Mouse (Mus musculus): Measurements from ENCODE around the gene Gpd1l. TPM values are rescaled to one million over a fixed set of nuclear protein-coding genes. Genes with fewer than 3 reads are reported as not detected.
"Not testable (repeated sequence)": the region's sequence is repeated elsewhere in the genome, so short reads cannot be mapped to it uniquely, and the experiment has no call there.

Gpd1l gene
- polyA plus RNA-seq (2015; fragmentation: Nextera tagmentation; extraction: Ambion mirVana) = 18.0 and 19.5 TPM in 2 replicates

- ATAC-seq (replicated peaks; ENCODE audit: extremely low read depth, insufficient read depth, low FRiP score) = peak; percentile 99
- Histone ChIP-seq H3K9me3 (replicated peaks; ENCODE audit: control insufficient read depth, low read length) (no peaks in the 10 kb centered on the region), H3K36me3 (ENCODE audit: control insufficient read depth, insufficient read depth) (no peaks in the 10 kb centered on the region), H3K27ac (ENCODE audit: low read length) (peak within 1 kb of the TSS; percentile 81), H3K9ac (ENCODE audit: low read length) (peak within 1 kb of the TSS; percentile 89), H3K4me2 (ENCODE audit: low read depth, low read length) (peak within 1 kb of the TSS; percentile 97), H3K4me3 (ENCODE audit: low read length) (peak within 1 kb of the TSS; percentile 78), H3K4me1 (ENCODE audit: control insufficient read depth, insufficient read depth, low read length) (peaks cover 7% of the 10 kb centered on the region), H3K27me3 (ENCODE audit: control insufficient read depth, insufficient read depth, low read length) (no peaks in the 10 kb centered on the region)
- under 1% methylated on average over 30 of the region's 30 CpGs for WGBS
Observed at GRCm38 (mm10) chr9:114933723-114934171, at the start of gene Gpd1l. TSS of gene Gpd1l (minus strand) at chr9:114933987.

DNA sequence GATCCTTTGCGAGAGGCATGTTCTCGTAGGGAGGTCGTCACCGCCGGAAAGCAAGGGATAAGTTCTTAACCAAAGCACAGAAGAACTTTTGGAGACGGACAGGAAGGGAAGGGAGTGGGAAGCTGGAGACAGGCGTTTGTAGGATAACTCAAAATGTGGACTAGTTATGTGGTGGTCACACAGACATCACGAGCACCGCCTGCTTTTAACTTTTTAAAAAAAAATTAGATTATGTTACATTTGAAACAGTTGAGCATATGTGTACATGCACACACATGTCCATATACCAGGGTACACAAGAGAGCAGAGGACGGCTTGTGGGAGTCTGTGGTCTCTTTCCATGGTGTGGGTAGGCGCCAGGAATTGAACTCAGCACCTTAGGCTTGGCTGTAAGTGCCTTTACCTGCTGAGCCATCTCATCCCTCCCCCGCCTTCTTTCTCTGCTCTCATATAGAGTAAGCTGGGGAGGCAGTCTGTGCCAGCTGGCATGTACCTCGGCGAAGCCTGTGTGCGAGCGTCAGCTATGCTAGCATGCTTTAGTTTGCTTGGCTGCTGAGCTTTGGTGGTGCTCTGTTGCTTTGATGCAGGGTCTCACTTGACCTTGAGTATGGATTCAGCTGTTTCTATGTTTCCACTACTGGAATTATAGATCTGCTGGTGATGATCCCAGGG lies 49.0 kb upstream of the Gpd1l start, which contains the start of gene Rps27rt:
Gene Rps27rt, minus strand, starts transcription at position 51 of the 672 bp plus-strand sequence.
- no peak within 1 kb of the TSS for H3K4me2 ChIP-seq (ENCODE audit: low read depth, low read length)
- H3K4me3 ChIP-seq (ENCODE audit: low read length) = no peak within 1 kb of the TSS
- WGBS = 88% methylated on average over 16 of the region's 16 CpGs
- no peak within 1 kb of the TSS for H3K27ac ChIP-seq (ENCODE audit: low read length)
- no peak for ATAC-seq (replicated peaks; ENCODE audit: extremely low read depth, insufficient read depth, low FRiP score)
- H3K4me1 ChIP-seq (ENCODE audit: control insufficient read depth, insufficient read depth, low read length) = peaks cover 3% of the 10 kb centered on the region; the same call in 1 of the 2 replicates
- H3K36me3 ChIP-seq (ENCODE audit: control insufficient read depth, insufficient read depth) = no peaks in the 10 kb centered on the region
- peaks cover 9% of the 10 kb centered on the region for H3K27me3 ChIP-seq (ENCODE audit: control insufficient read depth, insufficient read depth, low read length)
- H3K9ac ChIP-seq (ENCODE audit: low read length) = no peak within 1 kb of the TSS
- peaks cover 4% of the 10 kb centered on the region for H3K9me3 ChIP-seq (replicated peaks; ENCODE audit: control insufficient read depth, low read length)

- H3K27me3 ChIP-seq (ENCODE audit: control insufficient read depth, insufficient read depth, low read length) = peaks cover 9% of the 10 kb centered on the region
- H3K9me3 ChIP-seq (replicated peaks; ENCODE audit: control insufficient read depth, low read length) = peaks cover 4% of the 10 kb centered on the region
- H3K4me3 ChIP-seq (ENCODE audit: low read length) = no peak overlapping the region
- H3K4me2 ChIP-seq (ENCODE audit: low read depth, low read length) = no peak overlapping the region; the same call in 1 of the 2 replicates
- peaks cover 9% of the 10 kb centered on the region for H3K4me1 ChIP-seq (ENCODE audit: control insufficient read depth, insufficient read depth, low read length)
- no peak for ATAC-seq (replicated peaks; ENCODE audit: extremely low read depth, insufficient read depth, low FRiP score)
- H3K9ac ChIP-seq (ENCODE audit: low read length) = no peak overlapping the region
- H3K27ac ChIP-seq (ENCODE audit: low read length) = no peak overlapping the region
- 34% methylated on average over 6 of the region's 6 CpGs for WGBS
- no peaks in the 10 kb centered on the region for H3K36me3 ChIP-seq (ENCODE audit: control insufficient read depth, insufficient read depth)
Observed at GRCm38 (mm10) chr9:114979969-114980368, 46.2 kb upstream of the Gpd1l start.

DNA sequence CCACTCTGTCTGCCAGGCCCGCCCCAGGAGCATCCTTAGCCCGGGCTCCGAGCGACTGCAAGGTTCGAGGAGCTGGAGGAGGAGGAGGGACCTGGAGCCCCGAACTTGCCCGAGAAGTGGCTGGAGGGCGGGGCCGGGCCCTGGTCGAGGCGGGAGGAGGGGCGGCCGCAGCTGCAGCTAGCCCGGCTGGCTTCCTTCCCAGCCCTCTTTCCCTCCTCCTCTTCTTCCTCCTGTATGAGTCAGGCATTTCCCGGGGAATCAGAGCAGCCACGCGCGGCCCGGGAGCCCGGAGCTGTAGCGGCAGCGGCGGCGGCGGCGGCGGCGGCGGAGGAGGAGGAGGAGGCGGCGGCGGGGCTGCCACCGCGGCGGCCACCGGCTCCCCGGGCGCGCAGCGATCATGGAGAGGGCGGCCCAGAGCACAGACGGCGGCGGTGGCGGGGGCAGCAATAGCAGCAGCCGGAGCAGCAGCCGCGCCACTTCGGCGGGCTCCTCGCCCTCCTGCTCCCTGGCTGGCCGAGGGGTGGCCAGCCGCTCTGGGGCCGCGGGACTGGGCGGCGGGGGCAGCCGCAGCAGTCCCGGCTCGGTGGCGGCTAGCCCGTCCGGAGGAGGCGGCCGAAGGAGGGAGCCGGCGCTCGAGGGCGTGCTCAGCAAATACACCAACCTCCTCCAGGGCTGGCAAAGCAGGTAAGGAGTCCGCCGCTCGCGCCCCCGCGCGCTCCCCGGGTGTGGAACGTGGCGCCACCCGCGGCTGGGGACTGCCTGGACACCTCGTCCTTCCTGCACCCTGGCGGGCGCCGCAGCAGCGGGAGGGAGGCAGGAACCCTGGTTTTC lies 44.7 kb upstream of the Gpd1l start, which contains the start of gene Osbpl10:
Gene Osbpl10, plus strand, starts transcription at position 289 of the 831 bp plus-strand sequence.
- Histone ChIP-seq H3K4me1 (ENCODE audit: control insufficient read depth, insufficient read depth, low read length) (peaks cover 9% of the 10 kb centered on the region), H3K4me2 (ENCODE audit: low read depth, low read length) (peak within 1 kb of the TSS; percentile 75), H3K36me3 (ENCODE audit: control insufficient read depth, insufficient read depth) (no peaks in the 10 kb centered on the region), H3K27me3 (ENCODE audit: control insufficient read depth, insufficient read depth, low read length) (peaks cover 9% of the 10 kb centered on the region), H3K4me3 (ENCODE audit: low read length) (peak within 1 kb of the TSS; percentile 73), H3K9ac (ENCODE audit: low read length) (peak within 1 kb of the TSS; percentile 82), H3K27ac (ENCODE audit: low read length) (peak within 1 kb of the TSS; percentile 76), H3K9me3 (replicated peaks; ENCODE audit: control insufficient read depth, low read length) (no peaks in the 10 kb centered on the region)
- peak; percentile 78 for ATAC-seq (replicated peaks; ENCODE audit: extremely low read depth, insufficient read depth, low FRiP score)
- WGBS = 1% methylated on average over 48 of the region's 86 CpGs

DNA sequence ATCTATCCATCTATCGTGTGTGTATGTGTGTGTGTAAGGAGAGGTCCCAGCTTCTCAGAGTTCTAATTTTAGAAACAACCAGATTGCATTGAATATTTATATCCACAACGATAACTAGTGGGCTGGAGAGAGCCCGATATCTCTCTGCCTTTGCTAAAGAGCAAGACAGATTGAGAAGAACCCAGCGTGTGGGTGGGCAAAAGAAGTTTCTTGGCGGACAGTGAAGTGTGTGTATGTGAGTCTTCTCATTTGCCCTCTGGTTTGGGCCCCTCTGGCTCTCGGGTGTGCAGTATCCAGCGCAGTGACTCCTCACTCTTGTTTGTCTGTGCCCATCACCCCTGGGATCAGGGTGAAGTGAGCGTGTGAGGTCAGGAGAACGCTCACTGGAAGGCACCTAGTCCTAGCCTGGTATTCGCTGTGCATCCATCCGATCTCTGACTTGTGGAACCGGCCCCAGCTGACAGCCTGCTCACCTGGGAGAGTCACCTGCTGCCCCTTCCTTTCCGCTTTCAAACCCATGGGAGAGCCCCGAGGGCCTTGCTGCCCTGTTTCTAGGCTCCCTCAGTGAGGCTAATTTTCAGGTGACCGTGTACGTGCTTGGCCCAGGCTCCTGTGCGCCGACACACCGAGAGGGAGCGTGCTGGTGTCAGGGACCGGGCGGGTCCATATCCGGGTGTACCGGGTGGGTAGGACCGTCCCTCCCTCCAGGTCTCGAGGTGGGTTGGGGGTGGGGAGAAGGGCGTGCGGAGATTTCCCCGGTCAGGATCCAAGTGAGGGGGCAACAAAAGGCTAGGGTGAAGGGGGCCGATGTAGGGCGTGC lies 43.9 kb upstream of the Gpd1l start:
- peaks cover 9% of the 10 kb centered on the region for H3K4me1 ChIP-seq (ENCODE audit: control insufficient read depth, insufficient read depth, low read length)
- H3K9me3 ChIP-seq (replicated peaks; ENCODE audit: control insufficient read depth, low read length) = no peaks in the 10 kb centered on the region
- H3K27ac ChIP-seq (ENCODE audit: low read length) = peak overlapping the region; percentile 76
- ATAC-seq (replicated peaks; ENCODE audit: extremely low read depth, insufficient read depth, low FRiP score) = peak; percentile 28; the same call in 1 of the 2 replicates
- peak overlapping the region; percentile 73 for H3K4me3 ChIP-seq (ENCODE audit: low read length)
- H3K36me3 ChIP-seq (ENCODE audit: control insufficient read depth, insufficient read depth) = no peaks in the 10 kb centered on the region
- WGBS = 3% methylated on average over 31 of the region's 31 CpGs
- H3K4me2 ChIP-seq (ENCODE audit: low read depth, low read length) = peak overlapping the region; percentile 75
- H3K27me3 ChIP-seq (ENCODE audit: control insufficient read depth, insufficient read depth, low read length) = peaks cover 9% of the 10 kb centered on the region
- H3K9ac ChIP-seq (ENCODE audit: low read length) = peak overlapping the region; percentile 82

- H3K27me3 ChIP-seq (ENCODE audit: control insufficient read depth, insufficient read depth, low read length); H3K36me3 ChIP-seq (ENCODE audit: control insufficient read depth, insufficient read depth); ATAC-seq (replicated peaks; ENCODE audit: extremely low read depth, insufficient read depth, low FRiP score); H3K27ac ChIP-seq (ENCODE audit: low read length); H3K9ac ChIP-seq (ENCODE audit: low read length); H3K4me1 ChIP-seq (ENCODE audit: control insufficient read depth, insufficient read depth, low read length); H3K4me3 ChIP-seq (ENCODE audit: low read length); H3K4me2 ChIP-seq (ENCODE audit: low read depth, low read length); H3K9me3 ChIP-seq (replicated peaks; ENCODE audit: control insufficient read depth, low read length): not testable (repeated sequence)
- 85% methylated on average over 7 of the region's 7 CpGs for WGBS
Observed at GRCm38 (mm10) chr9:114966286-114966685, 32.5 kb upstream of the Gpd1l start.

DNA sequence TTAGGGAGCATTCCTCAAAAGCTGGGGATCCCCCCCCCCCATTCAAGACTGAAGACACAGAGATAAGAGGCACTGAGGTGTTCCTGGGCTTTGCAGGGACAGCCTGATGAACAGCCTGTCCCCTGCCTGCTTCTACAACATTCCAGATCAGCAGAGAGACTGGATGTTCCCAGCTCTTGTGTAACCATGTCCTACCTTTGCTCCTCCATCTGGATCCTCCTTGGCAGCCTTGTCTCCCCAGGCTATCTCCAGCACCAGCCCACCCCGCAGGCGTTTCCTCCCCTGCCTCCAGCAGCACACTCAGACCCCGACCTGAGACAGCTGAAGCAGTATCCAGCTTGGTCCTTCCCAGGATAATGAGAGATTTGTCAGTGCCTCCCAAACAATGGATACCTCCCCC lies 30.3 kb upstream of the Gpd1l start:
- WGBS = 28% methylated on average over 3 of the region's 3 CpGs
- no peaks in the 10 kb centered on the region for H3K27me3 ChIP-seq (ENCODE audit: control insufficient read depth, insufficient read depth, low read length)
- no peak overlapping the region for H3K27ac ChIP-seq (ENCODE audit: low read length)
- no peak overlapping the region for H3K9ac ChIP-seq (ENCODE audit: low read length)
- no peak overlapping the region for H3K4me3 ChIP-seq (ENCODE audit: low read length)
- no peak overlapping the region for H3K4me2 ChIP-seq (ENCODE audit: low read depth, low read length)
- H3K9me3 ChIP-seq (replicated peaks; ENCODE audit: control insufficient read depth, low read length) = peaks cover 5% of the 10 kb centered on the region
- H3K36me3 ChIP-seq (ENCODE audit: control insufficient read depth, insufficient read depth) = no peaks in the 10 kb centered on the region
- no peak for ATAC-seq (replicated peaks; ENCODE audit: extremely low read depth, insufficient read depth, low FRiP score)
- no peaks in the 10 kb centered on the region for H3K4me1 ChIP-seq (ENCODE audit: control insufficient read depth, insufficient read depth, low read length)

DNA sequence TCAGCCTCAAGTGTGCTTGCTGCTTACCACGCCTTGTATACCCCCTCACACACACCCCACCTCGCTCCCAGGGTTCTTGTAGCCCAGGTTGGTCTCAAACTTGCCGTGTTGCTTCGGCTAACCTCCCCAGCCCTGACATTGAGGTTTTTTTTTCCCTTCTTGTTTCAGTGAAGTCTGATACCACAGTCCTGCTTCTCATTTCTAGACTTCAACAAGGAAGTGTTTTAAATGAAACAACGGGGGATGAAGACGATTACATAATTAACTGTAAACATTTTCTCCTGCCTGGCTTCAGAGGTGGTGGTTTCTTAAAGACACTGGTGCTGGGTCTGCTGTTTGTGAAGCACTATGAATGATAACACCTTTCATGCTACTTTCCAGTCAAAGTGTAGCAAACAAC lies 27.1 kb upstream of the Gpd1l start:
- Histone ChIP-seq H3K36me3 (ENCODE audit: control insufficient read depth, insufficient read depth) (no peaks in the 10 kb centered on the region), H3K4me1 (ENCODE audit: control insufficient read depth, insufficient read depth, low read length) (no peaks in the 10 kb centered on the region), H3K9me3 (replicated peaks; ENCODE audit: control insufficient read depth, low read length) (peaks cover 5% of the 10 kb centered on the region), H3K9ac (ENCODE audit: low read length) (no peak overlapping the region), H3K4me2 (ENCODE audit: low read depth, low read length) (no peak overlapping the region), H3K4me3 (ENCODE audit: low read length) (no peak overlapping the region), H3K27ac (ENCODE audit: low read length) (no peak overlapping the region), H3K27me3 (ENCODE audit: control insufficient read depth, insufficient read depth, low read length) (no peaks in the 10 kb centered on the region)
- no peak for ATAC-seq (replicated peaks; ENCODE audit: extremely low read depth, insufficient read depth, low FRiP score)
- WGBS = 78% methylated on average over 6 of the region's 6 CpGs

All from heart, embryonic 16.5 days (tissue).